Mouse (Mus musculus) C2C12 (cell line): ENCODE measurements around the gene Sirt7. TPM values are rescaled to one million over a fixed set of nuclear protein-coding genes. Genes with fewer than 3 reads are reported as not detected.
A peak's percentile ranks its signal among the peaks of the same experiment; 100 is the strongest.

Experiments used
- H3K27me3 ChIP-seq: one replicate; pipeline ENCODE4 v1.6.1; 2011; ENCODE audit not compliant: control insufficient read depth, insufficient read depth, insufficient read length
- H3K36me3 ChIP-seq: one replicate; pipeline ENCODE4 v1.6.1; 2011; ENCODE audit not compliant: control insufficient read depth, insufficient read depth
- H3K4me3 ChIP-seq: one replicate; pipeline ENCODE4 v1.5.1; 2011; ENCODE audit warnings: mild to moderate bottlenecking, control low read depth; ENCODE audit not compliant: poor library complexity, insufficient read depth, severe bottlenecking
- H3K79me2 ChIP-seq: one replicate; pipeline ENCODE4 v1.6.1; 2011; ENCODE audit not compliant: control insufficient read depth, insufficient read depth
- H3K79me3 ChIP-seq: one replicate; pipeline ENCODE4 v1.6.1; 2011; ENCODE audit warnings: low read depth, control low read depth
- H3ac ChIP-seq: one replicate; pipeline ENCODE3; 2011; ENCODE audit warnings: low read depth; ENCODE audit not compliant: control insufficient read depth, insufficient read length
- CEBPB ChIP-seq: IDR thresholded peaks from one replicate; pipeline ENCODE4 v1.6.1; 2011; ENCODE audit warnings: low read depth, mild to moderate bottlenecking, control low read depth, moderate library complexity
- CTCF ChIP-seq: IDR thresholded peaks from one replicate; pipeline ENCODE4 v1.5.1; 2011; ENCODE audit not compliant: control insufficient read depth, insufficient read depth, insufficient read length
- FOSL1 ChIP-seq: IDR thresholded peaks from one replicate; pipeline ENCODE4 v1.8.0; 2011; ENCODE audit warnings: mild to moderate bottlenecking, low read length; ENCODE audit not compliant: poor library complexity, insufficient read depth, severe bottlenecking
- MAX ChIP-seq: IDR thresholded peaks from one replicate; pipeline ENCODE4 v1.6.1; 2011; ENCODE audit warnings: mild to moderate bottlenecking, control low read depth
- MYOD1 ChIP-seq: IDR thresholded peaks from one replicate; pipeline ENCODE4 v1.6.1; 2011; ENCODE audit warnings: low read depth; ENCODE audit not compliant: control insufficient read depth, insufficient read length
- MYOG ChIP-seq: IDR thresholded peaks from one replicate; pipeline ENCODE4 v1.6.1; 2011; ENCODE audit not compliant: control insufficient read depth, insufficient read length; ENCODE audit errors: extremely low read depth
- USF1 ChIP-seq: IDR thresholded peaks from one replicate; pipeline ENCODE4 v1.6.1; 2011; ENCODE audit warnings: low read depth, mild to moderate bottlenecking, control low read depth, moderate library complexity
- polyA plus RNA-seq: library from polyadenylated mRNA; unstranded; fragments of >200 nt; fragmentation: generic; extraction: Trizol; gene quantifications from one replicate; pipeline ENCODE4 v1.2.1, GENCODE M21; 2012; ENCODE audit warnings: missing spikeins

The Sirt7 gene
- polyA plus RNA-seq, 1 experiment, result 21.9 TPM

- peaks cover 71% of the 10 kb centered on the region for H3K79me2 ChIP-seq
- no peaks in the 10 kb centered on the region for H3K27me3 ChIP-seq
- H3ac ChIP-seq, result peak within 1 kb of the TSS; percentile 87
- H3K4me3 ChIP-seq, result peak within 1 kb of the TSS; percentile 82
- peaks cover 49% of the 10 kb centered on the region for H3K79me3 ChIP-seq
- peaks cover 11% of the 10 kb centered on the region for H3K36me3 ChIP-seq
- peak; percentile 90 for TF ChIP-seq USF1
- no peak for TF ChIP-seq MYOG
- TF ChIP-seq MAX, result peak; percentile 43
- TF ChIP-seq MYOD1, result no peak
These were observed 8.7 kb upstream of the Sirt7 start, which contains the start of gene Mafg for GRCm38 (mm10) chr11:120633520-120634343. Gene Mafg, minus strand, starts transcription at chr11:120633600.

GRCm38 (mm10) chr11:120632559-120633519 is 7.8 kb upstream of the Sirt7 start:
- peaks cover 17% of the 10 kb centered on the region for H3K36me3 ChIP-seq
- TF ChIP-seq CEBPB (no peak), MAX (peak; percentile 63), CTCF (peak; percentile 30)
- H3K27me3 ChIP-seq, result no peaks in the 10 kb centered on the region
- H3K4me3 ChIP-seq, result peak overlapping the region; percentile 82
- H3ac ChIP-seq, result peak overlapping the region; percentile 79
- peaks cover 80% of the 10 kb centered on the region for H3K79me2 ChIP-seq
- peaks cover 57% of the 10 kb centered on the region for H3K79me3 ChIP-seq

GRCm38 (mm10) chr11:120631726-120632448 is 6.8 kb upstream of the Sirt7 start:
- peaks cover 89% of the 10 kb centered on the region for H3K79me2 ChIP-seq
- peaks cover 26% of the 10 kb centered on the region for H3K36me3 ChIP-seq
- H3K27me3 ChIP-seq, result no peaks in the 10 kb centered on the region
- H3K79me3 ChIP-seq, result peaks cover 66% of the 10 kb centered on the region
- peak overlapping the region; percentile 79 for H3ac ChIP-seq
- no peak for TF ChIP-seq MAX
- no peak for TF ChIP-seq CTCF
- no peak for TF ChIP-seq CEBPB
- TF ChIP-seq MYOG, result no peak
- no peak for TF ChIP-seq FOSL1
- no peak for TF ChIP-seq USF1
- TF ChIP-seq MYOD1, result no peak
- peak overlapping the region; percentile 82 for H3K4me3 ChIP-seq

- Histone ChIP-seq H3K27me3 (no peaks in the 10 kb centered on the region), H3K79me3 (peaks cover 73% of the 10 kb centered on the region), H3K4me3 (peak overlapping the region; percentile 15), H3K79me2 (peaks cover 95% of the 10 kb centered on the region), H3K36me3 (peaks cover 34% of the 10 kb centered on the region), H3ac (peak overlapping the region; percentile 44)
- TF ChIP-seq MYOD1 (no peak), CEBPB (no peak), FOSL1 (no peak), MAX (no peak)
These were observed 6.1 kb upstream of the Sirt7 start for GRCm38 (mm10) chr11:120630881-120631725.

GRCm38 (mm10) chr11:120630401-120630871 is 5.4 kb upstream of the Sirt7 start:
- peak overlapping the region; percentile 44 for H3ac ChIP-seq
- H3K4me3 ChIP-seq, result peak overlapping the region; percentile 21
- peaks cover 77% of the 10 kb centered on the region for H3K79me3 ChIP-seq
- peaks cover 95% of the 10 kb centered on the region for H3K79me2 ChIP-seq
- no peak for TF ChIP-seq MYOD1
- TF ChIP-seq CEBPB, result peak; percentile 56
- H3K27me3 ChIP-seq, result no peaks in the 10 kb centered on the region
- H3K36me3 ChIP-seq, result peaks cover 35% of the 10 kb centered on the region
